Mouse (Mus musculus) ES-CJ7 (cell line): ENCODE results near the gene Nrxn3.

Source experiments
- DNase-seq: peaks from one replicate; pipeline ENCODE4 v3.0.0; 2011; ENCODE audit warnings: low read depth, low spot score

Gene Nrxn3

GRCm38 (mm10) chr12:88924896-88925295, 202.2 kb downstream of the Nrxn3 start:
- DNase-seq = no peak

GRCm38 (mm10) chr12:88926306-88926705, 203.6 kb downstream of the Nrxn3 start:
- DNase-seq = no peak

- DNase-seq = no peak
Measured at GRCm38 (mm10) chr12:88931713-88932112, 209.0 kb downstream of the Nrxn3 start.

- DNase-seq = no peak
Measured at GRCm38 (mm10) chr12:88939679-88940078, 217.0 kb downstream of the Nrxn3 start.

GRCm38 (mm10) chr12:88944967-88945366, 222.3 kb downstream of the Nrxn3 start:
- DNase-seq = no peak

GRCm38 (mm10) chr12:88949870-88950269, 227.2 kb downstream of the Nrxn3 start:
- DNase-seq = no peak

GRCm38 (mm10) chr12:88952937-88953600, 230.4 kb downstream of the Nrxn3 start:
- no peak for DNase-seq

- DNase-seq = no peak
Measured at GRCm38 (mm10) chr12:88953801-88954200, 231.1 kb downstream of the Nrxn3 start.

- no peak for DNase-seq
Measured at GRCm38 (mm10) chr12:88957431-88957830, 234.8 kb downstream of the Nrxn3 start.

GRCm38 (mm10) chr12:88960817-88961216, 238.1 kb downstream of the Nrxn3 start:
- no peak for DNase-seq

- DNase-seq = no peak
Measured at GRCm38 (mm10) chr12:88966329-88966728, 243.7 kb downstream of the Nrxn3 start.

GRCm38 (mm10) chr12:88976621-88977020, 253.9 kb downstream of the Nrxn3 start:
- no peak for DNase-seq

- no peak for DNase-seq
Measured at GRCm38 (mm10) chr12:88983688-88984330, 261.1 kb downstream of the Nrxn3 start.

- DNase-seq = no peak
Measured at GRCm38 (mm10) chr12:88984375-88984774, 261.7 kb downstream of the Nrxn3 start.

- no peak for DNase-seq
Measured at GRCm38 (mm10) chr12:88984804-88985203, 262.1 kb downstream of the Nrxn3 start.

- no peak for DNase-seq
Measured at GRCm38 (mm10) chr12:88987046-88987445, 264.4 kb downstream of the Nrxn3 start.

GRCm38 (mm10) chr12:88990753-88991152, 268.1 kb downstream of the Nrxn3 start:
- no peak for DNase-seq

- peak; percentile 40 for DNase-seq
Measured at GRCm38 (mm10) chr12:88992141-88992540, 269.5 kb downstream of the Nrxn3 start.

GRCm38 (mm10) chr12:88993788-88994187, 271.1 kb downstream of the Nrxn3 start:
- no peak for DNase-seq

GRCm38 (mm10) chr12:89016436-89016835, 293.8 kb downstream of the Nrxn3 start:
- DNase-seq = no peak

GRCm38 (mm10) chr12:89025180-89025579, 302.5 kb downstream of the Nrxn3 start:
- no peak for DNase-seq

- DNase-seq = no peak
Measured at GRCm38 (mm10) chr12:89035984-89036618, 313.4 kb downstream of the Nrxn3 start.

- no peak for DNase-seq
Measured at GRCm38 (mm10) chr12:89040151-89040550, 317.5 kb downstream of the Nrxn3 start.
